Mouse (Mus musculus): ENCODE results near the gene Cd164l2.

GRCm38 (mm10) chr4:133196852-133197251 lies 15.1 kb upstream of the Cd164l2 start:
- no peak for TF ChIP-seq POLR2A (IDR thresholded peaks at IDR 0.05; ENCODE audit: borderline replicate concordance, insufficient read depth, low read length)
- TF ChIP-seq CTCF (IDR thresholded peaks at IDR 0.05; ENCODE audit: borderline replicate concordance, insufficient read depth, low read depth, low read length): no peak

Data from cerebellum, adult 2 months (tissue).